Mouse (Mus musculus) kidney, embryonic 16.5 days (tissue): ENCODE measurements around the gene Pidd1. TPM values are rescaled to one million over a fixed set of nuclear protein-coding genes. Genes with fewer than 3 reads are reported as not detected.

Experiments
- ATAC-seq: fragments of 200-750 bp; cut with Nextera tagmentation; 2 replicates; pipeline ENCODE4 v1.8.0; 2017; ENCODE audit warnings: moderate TSS enrichment; ENCODE audit not compliant: low FRiP score, low TSS enrichment
- H3K27ac ChIP-seq: fragments of 300-500 bp; sonication (generic); 2 replicates; pipeline ENCODE4 v1.5.1; 2014; ENCODE audit warnings: low read length
- H3K27me3 ChIP-seq: fragments of 300-500 bp; sonication (generic); 2 replicates; pipeline ENCODE4 v1.6.1; 2014; ENCODE audit warnings: low read length, control low read depth, mixed read lengths; ENCODE audit not compliant: insufficient read depth
- H3K36me3 ChIP-seq: fragments of 300-500 bp; sonication (generic); 2 replicates; pipeline ENCODE4 v1.6.1; 2014; ENCODE audit warnings: low read length, control low read depth, mixed read lengths; ENCODE audit not compliant: insufficient read depth
- H3K4me1 ChIP-seq: fragments of 300-500 bp; sonication (generic); 2 replicates; pipeline ENCODE4 v1.6.1; 2014; ENCODE audit warnings: low read length, control low read depth, mixed read lengths; ENCODE audit not compliant: insufficient read depth
- H3K4me2 ChIP-seq: fragments of 300-500 bp; sonication (generic); replicated peaks from 2 replicates; pipeline ENCODE4 v1.6.1; 2014; ENCODE audit warnings: low read depth, low read length
- H3K4me3 ChIP-seq: fragments of 300-500 bp; sonication (generic); 2 replicates; pipeline ENCODE4 v1.5.1; 2014; ENCODE audit warnings: mild to moderate bottlenecking, low read length
- H3K9ac ChIP-seq: fragments of 300-500 bp; sonication (generic); replicated peaks from 2 replicates; pipeline ENCODE4 v1.6.1; 2014; ENCODE audit warnings: low read length
- H3K9me3 ChIP-seq: fragments of 300-500 bp; sonication (generic); 2 replicates; pipeline ENCODE4 v1.6.1; 2016; ENCODE audit warnings: low read length, control low read depth
- WGBS: fragments of 180-500 bp; shearing (Covaris S2); extraction: QIAGEN DNeasy Blood & Tissue Kit; methylation state at CpG from one replicate; pipeline ENCODE4 v1.1.7; 2014; 5-methylcytosine and 5-hydroxymethylcytosine counted together
- polyA plus RNA-seq: library from polyadenylated mRNA; unstranded; fragments of >200 nt; fragmentation: Nextera tagmentation; extraction: Ambion mirVana; gene quantifications from 2 replicates; pipeline ENCODE4 v1.2.1, GENCODE M21; 2015

The Pidd1 gene
- polyA plus RNA-seq, 1 experiment from 2014 or later, result 11.4 TPM

DNA sequence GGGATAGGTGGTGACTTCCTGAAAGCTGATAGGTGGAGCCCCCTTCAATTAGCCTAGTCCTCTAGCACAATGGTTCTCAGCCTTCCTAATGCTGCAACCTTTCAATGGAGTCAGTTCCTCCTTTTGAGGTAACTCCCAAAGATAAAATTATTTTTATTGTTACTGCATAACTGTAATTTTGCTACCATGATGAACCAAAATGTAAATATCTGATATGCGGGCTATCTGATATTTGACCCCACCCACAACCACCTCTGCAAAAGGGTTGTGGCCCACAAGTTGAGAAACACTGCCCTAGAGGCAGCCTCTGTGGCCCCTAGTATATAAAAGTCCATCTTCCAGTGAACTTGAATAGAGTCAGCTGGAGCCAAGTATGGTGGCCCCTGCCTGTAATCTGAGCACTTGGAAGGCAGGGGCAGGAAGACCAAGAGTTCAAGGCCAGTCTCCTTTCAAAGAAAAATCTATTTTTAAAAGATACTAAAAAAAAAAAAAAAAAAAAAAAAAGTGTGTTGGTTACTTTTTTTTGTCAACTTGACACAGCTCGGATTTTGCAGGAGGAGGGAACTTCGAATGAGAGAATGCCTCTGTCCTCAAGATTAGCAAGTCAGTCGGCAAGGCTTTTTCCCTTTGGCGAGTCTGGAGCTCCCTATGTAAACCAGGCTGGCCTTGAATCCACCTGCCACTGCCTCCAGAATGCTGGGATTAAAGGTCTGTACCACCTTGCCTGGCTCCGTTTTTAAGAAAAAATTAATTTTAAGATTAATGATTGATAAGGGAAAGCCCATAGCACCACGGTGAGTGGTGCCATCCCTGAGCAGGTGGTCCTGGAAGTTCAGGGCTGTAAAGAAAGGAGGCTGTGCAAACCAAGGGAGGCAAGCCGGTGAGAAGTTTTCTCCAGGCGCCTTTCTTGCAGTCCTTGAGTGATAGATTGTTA is 53.2 kb downstream of the Pidd1 start:
- H3K9me3 ChIP-seq, result no peaks in the 10 kb centered on the region
- peaks cover 14% of the 10 kb centered on the region for H3K4me1 ChIP-seq
- no peaks in the 10 kb centered on the region for H3K27me3 ChIP-seq
- no peak overlapping the region for H3K9ac ChIP-seq
- H3K36me3 ChIP-seq, result no peaks in the 10 kb centered on the region
- no peak overlapping the region for H3K4me2 ChIP-seq
- no peak for ATAC-seq
- H3K4me3 ChIP-seq, result no peak overlapping the region
- 52% methylated on average over 9 of the region's 9 CpGs for WGBS
- no peak overlapping the region for H3K27ac ChIP-seq

- Histone ChIP-seq H3K9me3 (no peaks in the 10 kb centered on the region), H3K4me2 (no peak overlapping the region), H3K4me3 (no peak overlapping the region), H3K4me1 (peaks cover 14% of the 10 kb centered on the region), H3K27ac (no peak overlapping the region), H3K9ac (no peak overlapping the region), H3K36me3 (no peaks in the 10 kb centered on the region), H3K27me3 (no peaks in the 10 kb centered on the region)
- 45% methylated on average over 3 of the region's 3 CpGs for WGBS
- no peak for ATAC-seq
Measured at GRCm38 (mm10) chr7:141388487-141389109, 55.2 kb downstream of the Pidd1 start.

Other genes starting within 250 kb of the Pidd1 start
- gene Lrrc56, start 249.9 kb downstream of the Pidd1 start, polyA plus RNA-seq, result 13.5 and 15.1 TPM in 2 replicates
- 3.9 and 4.4 TPM in 2 replicates for gene Lmntd2, start 229.9 kb downstream of the Pidd1 start, polyA plus RNA-seq
- gene Rassf7, start 228.2 kb downstream of the Pidd1 start, polyA plus RNA-seq, result 76.3 and 78.3 TPM in 2 replicates
- gene Phrf1, start 215.2 kb downstream of the Pidd1 start, polyA plus RNA-seq, result 81.2 and 93.0 TPM in 2 replicates
- gene Irf7, start 177.5 kb downstream of the Pidd1 start, polyA plus RNA-seq, result 3.2 and 6.0 TPM in 2 replicates
- gene Cdhr5, start 167.2 kb downstream of the Pidd1 start, polyA plus RNA-seq, result 15.4 and 16.3 TPM in 2 replicates
- gene Sct, start 164.9 kb downstream of the Pidd1 start, polyA plus RNA-seq, result 45.2 and 47.1 TPM in 2 replicates
- gene Drd4, start 152.0 kb downstream of the Pidd1 start, polyA plus RNA-seq, result 1.3 and 1.5 TPM in 2 replicates
- 77.4 and 87.5 TPM in 2 replicates for gene Deaf1, start 116.3 kb downstream of the Pidd1 start, polyA plus RNA-seq
- 49.3 and 59.8 TPM in 2 replicates for gene Tmem80, start 116.3 kb downstream of the Pidd1 start, polyA plus RNA-seq
- 59.4 and 62.9 TPM in 2 replicates for gene Eps8l2, start 105.1 kb downstream of the Pidd1 start, polyA plus RNA-seq
- gene Taldo1, start 51.8 kb downstream of the Pidd1 start, polyA plus RNA-seq, result 371 and 374 TPM in 2 replicates
- gene Gatd1, start 29.9 kb downstream of the Pidd1 start, polyA plus RNA-seq, result 63.7 and 65.3 TPM in 2 replicates
- gene Cend1, start 14.5 kb downstream of the Pidd1 start, polyA plus RNA-seq, result 3.0 TPM in 2 replicates
- gene Slc25a22, start 6.1 kb downstream of the Pidd1 start, polyA plus RNA-seq, result 33.2 and 39.9 TPM in 2 replicates
- gene Rplp2, start 3.3 kb upstream of the Pidd1 start, polyA plus RNA-seq, result 1,055 and 1,146 TPM in 2 replicates
- gene Pnpla2, start 11.2 kb upstream of the Pidd1 start, polyA plus RNA-seq, result 47.0 and 51.5 TPM in 2 replicates
- 23.7 and 24.1 TPM in 2 replicates for gene Cracr2b, start 17.1 kb upstream of the Pidd1 start, polyA plus RNA-seq
- 48.4 and 54.3 TPM in 2 replicates for gene Cd151, start 23.4 kb upstream of the Pidd1 start, polyA plus RNA-seq
- gene Polr2l, start 31.1 kb upstream of the Pidd1 start, polyA plus RNA-seq, result 68.8 and 73.2 TPM in 2 replicates
- gene Tspan4, start 31.2 kb upstream of the Pidd1 start, polyA plus RNA-seq, result 105 and 110 TPM in 2 replicates
- gene Chid1, start 95.8 kb upstream of the Pidd1 start, polyA plus RNA-seq, result 47.7 and 50.5 TPM in 2 replicates
- 99.4 and 100 TPM in 2 replicates for gene Ap2a2, start 118.1 kb upstream of the Pidd1 start, polyA plus RNA-seq
- 0.24 and 0.26 TPM in 2 replicates for gene Muc6, start 211.3 kb upstream of the Pidd1 start, polyA plus RNA-seq
- gene Muc2, start 246.3 kb upstream of the Pidd1 start, polyA plus RNA-seq, result 0.17 and 0.45 TPM in 2 replicates